Mouse (Mus musculus) cerebral cortex, adult 2 months (tissue): ENCODE data around the gene Gpr152.

Experiments used
- WGBS: fragments of 180-500 bp; shearing (Covaris S2); methylation state at CpG from one replicate; pipeline ENCODE4 v1.1.7; 2018; 5-methylcytosine and 5-hydroxymethylcytosine counted together

Gene Gpr152

GRCm38 (mm10) chr19:4131075-4131474 is 8.5 kb upstream of the Gpr152 start:
- 90% methylated on average over 5 of the region's 5 CpGs for WGBS

GRCm38 (mm10) chr19:4131768-4132167 is 7.8 kb upstream of the Gpr152 start:
- 78% methylated on average over 2 of the region's 2 CpGs for WGBS

GRCm38 (mm10) chr19:4134354-4134753 is 5.2 kb upstream of the Gpr152 start:
- WGBS, result 79% methylated on average over 4 of the region's 4 CpGs

DNA sequence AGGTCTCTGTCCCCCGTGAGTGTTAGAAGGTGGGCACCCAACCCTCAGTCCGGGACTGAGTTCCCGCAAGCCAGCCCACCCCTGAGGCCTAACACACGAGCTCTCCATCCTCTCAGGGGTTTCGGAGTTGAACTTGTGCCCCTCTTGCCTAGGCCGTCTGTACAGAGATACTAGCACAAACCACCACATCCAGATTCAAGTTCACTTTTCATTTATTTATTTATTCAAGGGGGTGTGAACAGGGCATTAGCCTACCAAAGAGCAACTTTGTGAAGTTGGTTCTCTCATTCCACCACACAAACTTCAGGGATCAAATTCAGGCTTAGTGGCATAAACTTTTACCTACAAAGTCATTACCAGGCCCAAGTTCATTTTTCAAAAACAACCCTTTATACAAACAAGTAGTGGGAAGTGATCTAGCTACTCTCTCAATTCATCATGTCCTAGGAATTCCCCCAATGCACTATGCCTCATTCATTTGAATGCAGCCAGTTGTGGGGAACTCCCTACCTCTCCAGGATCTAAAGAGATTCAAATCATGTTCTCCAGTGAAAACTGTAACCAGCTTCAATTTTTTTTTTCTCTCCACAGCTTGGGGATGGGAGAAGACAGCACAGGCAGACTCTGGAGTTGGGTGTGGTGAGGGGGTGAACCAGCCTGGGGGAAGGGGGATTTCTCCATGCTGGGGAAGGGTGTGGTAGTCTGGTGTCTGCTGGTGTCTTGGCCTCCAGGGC is 4.2 kb upstream of the Gpr152 start:
- 85% methylated on average over 6 of the region's 6 CpGs for WGBS

DNA sequence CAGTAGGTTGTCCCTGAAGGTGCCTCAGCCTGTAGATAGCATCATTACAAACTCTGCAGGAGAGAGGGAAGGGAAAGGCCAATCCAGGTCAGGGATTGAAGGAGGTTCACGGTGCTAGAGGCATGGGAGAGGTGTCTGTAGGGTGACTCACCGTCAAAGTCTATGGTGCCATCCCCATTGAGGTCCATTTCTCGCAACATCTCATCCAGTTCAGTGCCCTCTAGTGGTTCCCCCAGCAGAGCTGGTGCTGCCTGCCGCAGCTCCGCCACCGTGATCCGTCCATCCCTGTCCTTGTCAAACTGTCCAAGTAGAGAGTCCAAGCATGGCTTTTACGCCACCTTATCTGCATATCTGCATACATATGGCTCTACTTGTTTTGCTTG is 3.6 kb upstream of the Gpr152 start:
- WGBS, result 37% methylated on average over 8 of the region's 8 CpGs

- WGBS, result 87% methylated on average over 5 of the region's 5 CpGs
These were observed 3.1 kb upstream of the Gpr152 start for GRCm38 (mm10) chr19:4136463-4136862.

DNA sequence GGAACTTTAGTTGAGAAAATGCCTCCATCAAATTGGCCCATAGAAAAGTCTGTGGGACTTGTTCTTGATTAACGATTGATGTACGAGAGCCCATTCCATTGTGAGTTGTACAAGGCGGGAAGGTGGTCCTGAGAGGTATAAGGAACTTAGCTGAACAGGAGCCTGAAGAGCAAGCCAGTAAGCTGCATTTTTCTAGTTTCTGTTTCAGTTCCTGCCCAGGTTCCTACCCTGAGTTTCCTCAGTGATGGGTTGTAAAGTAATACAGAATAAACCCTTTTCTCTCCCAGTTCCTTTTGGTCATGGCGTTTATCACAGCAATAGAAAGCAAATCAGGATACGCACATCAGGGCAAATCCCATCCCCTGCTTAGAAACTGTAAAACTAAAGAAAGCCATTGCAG is 1.7 kb upstream of the Gpr152 start:
- WGBS, result 82% methylated on average over 5 of the region's 5 CpGs

DNA sequence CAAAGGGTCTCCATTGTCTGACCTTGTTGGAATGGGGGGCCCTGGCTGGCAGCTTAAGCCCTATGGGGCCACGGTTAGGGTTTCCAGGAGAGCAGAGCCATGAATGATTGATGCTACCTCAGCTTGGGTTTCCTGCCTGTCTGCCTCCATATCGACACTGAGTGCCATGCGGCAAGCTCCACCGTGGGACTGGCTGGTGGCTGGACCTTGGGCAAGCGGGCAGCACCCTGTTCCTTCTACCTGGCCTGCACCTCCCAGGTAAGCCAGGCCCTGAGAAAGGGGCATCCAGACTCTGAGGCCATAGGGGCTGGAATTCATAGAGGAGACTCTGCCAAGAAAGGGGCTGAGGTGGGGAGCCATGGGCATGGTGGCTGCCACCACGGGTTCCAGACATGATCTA is 560 bp downstream of the Gpr152 start:
- 88% methylated on average over 6 of the region's 6 CpGs for WGBS

DNA sequence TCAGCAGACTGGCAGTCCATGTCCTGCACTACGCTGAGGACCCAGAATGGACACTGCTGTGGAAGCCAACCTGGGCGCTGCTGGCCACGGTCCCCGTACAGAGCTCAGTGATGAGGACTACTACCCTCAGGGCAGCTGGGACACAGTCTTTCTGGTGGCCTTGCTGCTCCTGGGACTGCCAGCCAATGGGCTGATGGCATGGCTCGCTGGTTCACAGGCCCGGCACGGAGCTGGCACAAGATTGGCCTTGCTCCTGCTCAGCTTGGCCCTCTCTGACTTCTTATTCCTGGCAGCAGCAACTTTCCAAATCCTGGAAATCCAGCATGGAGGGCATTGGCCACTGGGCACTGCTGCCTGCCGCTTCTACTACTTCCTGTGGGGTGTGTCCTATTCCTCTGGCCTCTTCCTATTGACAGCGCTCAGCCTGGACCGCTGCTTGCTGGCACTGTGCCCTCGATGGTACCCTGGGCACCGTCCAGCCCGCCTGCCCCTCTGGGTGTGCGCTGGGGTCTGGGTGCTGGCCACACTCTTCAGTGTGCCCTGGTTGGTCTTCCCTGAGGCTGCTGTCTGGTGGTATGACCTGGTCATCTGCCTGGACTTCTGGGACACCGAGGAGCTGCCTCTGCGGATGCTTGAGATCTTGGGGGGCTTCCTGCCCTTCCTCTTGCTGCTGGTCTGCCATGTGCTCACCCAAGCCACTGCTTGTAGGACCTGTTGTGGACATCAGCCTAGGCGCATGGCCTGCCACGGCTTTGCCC is 3.0 kb downstream of the Gpr152 start:
- 80% methylated on average over 18 of the region's 18 CpGs for WGBS

GRCm38 (mm10) chr19:4143759-4144268 is 4.2 kb downstream of the Gpr152 start, which contains the start of gene Cabp4:
Gene Cabp4, minus strand, starts transcription at chr19:4144033.
- WGBS, result 79% methylated on average over 7 of the region's 7 CpGs

- 81% methylated on average over 16 of the region's 16 CpGs for WGBS
These were observed 5.2 kb downstream of the Gpr152 start for GRCm38 (mm10) chr19:4144550-4145498.

DNA sequence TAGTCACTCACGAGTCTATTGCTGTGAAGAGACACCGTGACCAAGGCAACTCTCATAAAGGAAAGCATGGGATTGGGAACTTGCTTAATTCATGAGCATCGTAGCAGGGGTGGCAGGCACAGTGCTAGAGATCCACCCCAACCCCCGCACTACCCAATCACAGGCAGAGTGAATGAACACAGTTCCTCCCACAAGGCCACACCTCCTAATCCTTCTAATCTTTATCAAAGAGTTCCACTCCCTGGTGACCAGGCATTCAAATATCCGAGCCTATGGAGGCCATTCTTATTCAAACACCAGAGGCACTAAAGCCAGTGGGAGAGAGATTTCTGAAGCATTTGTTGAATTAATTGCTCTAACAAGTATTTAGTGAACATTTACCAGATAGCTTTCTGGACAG is 6.3 kb downstream of the Gpr152 start:
- 89% methylated on average over 5 of the region's 5 CpGs for WGBS

GRCm38 (mm10) chr19:4146366-4147021 is 6.9 kb downstream of the Gpr152 start:
- 76% methylated on average over 12 of the region's 12 CpGs for WGBS

GRCm38 (mm10) chr19:4147022-4147405 is 7.4 kb downstream of the Gpr152 start:
- 46% methylated on average over 3 of the region's 3 CpGs for WGBS

DNA sequence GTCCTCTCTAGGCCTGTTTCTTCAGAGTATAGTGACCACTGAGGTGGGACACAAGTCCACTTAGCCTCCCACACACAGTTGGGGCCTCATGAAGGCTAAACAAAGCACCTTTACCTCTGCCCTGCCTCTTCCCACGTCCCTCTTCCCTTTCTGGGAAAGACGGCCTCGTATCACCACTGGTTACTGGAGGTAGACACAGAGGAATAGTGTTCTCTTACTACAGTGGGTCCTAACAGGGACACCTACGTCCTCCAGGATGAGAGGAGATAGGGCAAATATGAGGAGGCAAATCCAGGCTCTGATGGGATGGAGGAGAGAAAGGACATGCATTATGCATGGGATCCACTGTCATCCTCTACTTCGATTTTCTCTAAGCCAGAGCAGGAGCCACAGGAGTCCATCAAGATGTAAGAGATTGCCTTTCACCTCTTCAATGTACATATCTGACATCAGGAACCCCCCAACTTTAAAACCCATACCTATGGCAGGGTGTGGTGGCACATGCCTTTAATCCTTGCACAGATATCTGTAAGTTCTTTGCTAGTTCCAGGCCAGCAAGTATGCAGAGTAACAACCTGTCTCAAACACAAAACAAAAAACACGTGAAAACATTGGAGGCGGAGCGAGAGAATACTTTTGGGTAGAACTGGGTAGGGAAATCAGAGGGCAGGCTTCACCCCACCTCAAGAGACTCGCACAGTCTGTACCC is 8.3 kb downstream of the Gpr152 start:
- WGBS, result 35% methylated on average over 9 of the region's 9 CpGs

DNA sequence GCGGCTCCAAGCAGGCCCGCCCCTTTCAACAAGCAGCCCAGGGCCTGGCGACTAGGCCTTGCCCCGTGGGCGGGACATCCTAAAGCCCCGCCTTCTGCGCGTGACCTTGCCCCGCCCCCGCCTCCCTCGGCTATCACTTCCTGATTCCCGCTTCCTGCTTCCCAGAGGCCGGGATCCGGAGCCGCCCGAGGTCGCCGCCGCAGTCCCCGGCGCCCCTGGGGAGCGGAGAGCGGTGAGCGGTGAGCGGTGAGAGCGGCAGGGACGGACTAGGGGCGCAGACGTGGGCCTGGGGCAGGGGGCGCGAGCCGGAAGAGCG is 8.9 kb downstream of the Gpr152 start, which contains the start of gene Coro1b:
TSS of gene Coro1b (plus strand) at position 129 of the 316 bp plus-strand sequence.
- under 1% methylated on average over 33 of the region's 33 CpGs for WGBS

GRCm38 (mm10) chr19:4148819-4149218 is 9.2 kb downstream of the Gpr152 start:
- 1% methylated on average over 8 of the region's 8 CpGs for WGBS

- 81% methylated on average over 11 of the region's 11 CpGs for whole genome bisulfite sequencing
These were observed 9.7 kb downstream of the Gpr152 start for GRCm38 (mm10) chr19:4149283-4149682.

- 92% methylated on average over 17 of the region's 17 CpGs for WGBS
These were observed 10.3 kb downstream of the Gpr152 start for GRCm38 (mm10) chr19:4149764-4150461.
